Mouse (Mus musculus): Measurements from ENCODE around the gene Cmbl. TPM values are rescaled to one million over a fixed set of nuclear protein-coding genes. Genes with fewer than 3 reads are reported as not detected.
"Not testable (repeated sequence)": the region's sequence is repeated elsewhere in the genome, so short reads cannot be mapped to it uniquely, and the experiment has no call there.

Gene Cmbl
- polyA plus RNA-seq, 1 experiment from 2014 or later = 5.3 TPM

DNA sequence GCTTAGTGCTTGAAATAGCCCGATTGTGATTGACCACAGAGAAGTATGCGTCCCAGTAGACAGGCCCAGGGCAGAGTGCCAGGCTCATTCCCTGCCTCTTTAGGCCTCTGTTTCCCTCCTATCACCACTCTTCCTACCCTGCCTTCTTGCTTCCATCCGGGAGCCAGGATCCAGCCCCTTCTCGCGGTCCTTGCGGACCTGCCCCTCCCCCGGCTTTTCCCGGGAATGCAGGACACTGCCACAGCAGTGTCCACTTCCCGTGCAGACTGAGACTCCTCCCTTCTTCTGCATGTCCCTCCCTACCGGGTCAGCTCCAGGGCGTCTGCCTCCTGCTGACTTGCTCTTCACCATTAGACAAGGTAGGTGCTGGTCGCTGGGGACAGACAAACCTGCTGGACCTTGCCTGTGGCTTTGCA, 3.4 kb downstream of the Cmbl start:
- Histone ChIP-seq H3K27ac (no peak overlapping the region), H3K4me2 (peak overlapping the region; percentile 25; the same call in 1 of the 2 replicates), H3K36me3 (no peaks in the 10 kb centered on the region), H3K9me3 (replicated peaks) (no peaks in the 10 kb centered on the region), H3K4me3 (replicated peaks) (no peak overlapping the region), H3K9ac (no peak overlapping the region), H3K27me3 (no peaks in the 10 kb centered on the region), H3K4me1 (replicated peaks) (peaks cover 63% of the 10 kb centered on the region)
- peak; percentile 35; the same call in 1 of the 2 replicates for ATAC-seq (ENCODE audit: low read depth)
- DNase-seq = no peak
- 47% methylated on average over 12 of the region's 12 CpGs for WGBS (ENCODE audit: insufficient replicate concordance)

DNA sequence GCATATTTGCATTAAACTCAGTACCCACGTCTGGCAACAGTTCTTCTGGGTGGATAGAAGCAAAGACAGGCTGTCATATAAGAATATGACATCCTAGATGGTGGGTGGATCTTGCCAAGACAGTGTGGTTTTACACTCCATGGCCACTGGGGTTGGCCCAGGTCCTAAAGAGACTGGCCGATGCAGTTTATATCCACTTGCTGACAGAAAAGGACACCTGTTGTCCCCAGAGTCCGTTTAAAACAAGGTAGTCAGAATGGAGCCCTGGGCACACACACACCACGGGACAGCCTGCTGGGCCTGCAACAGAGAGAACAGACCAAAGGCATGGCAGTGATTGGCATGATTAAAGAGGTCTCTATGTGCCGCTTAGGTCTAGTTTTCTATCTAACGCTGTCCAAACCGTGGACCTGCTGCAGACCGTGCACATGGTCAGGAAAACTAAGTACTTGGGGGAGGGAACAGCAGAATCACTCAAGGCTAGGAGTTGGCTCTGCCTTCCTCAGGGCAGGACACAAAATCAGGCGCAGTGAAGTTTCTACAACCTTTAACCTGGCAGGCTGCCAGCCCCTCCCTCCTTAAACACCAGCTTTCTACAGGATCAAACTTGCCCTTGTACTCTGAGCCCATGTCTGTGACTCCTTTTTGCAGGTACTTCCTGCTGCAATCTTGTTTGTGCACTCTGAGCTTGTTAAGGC, 4.3 kb downstream of the Cmbl start:
- no peaks in the 10 kb centered on the region for H3K27me3 ChIP-seq
- DNase-seq (no peak), ATAC-seq (ENCODE audit: low read depth) (no peak)
- no peak overlapping the region for H3K4me3 ChIP-seq (replicated peaks)
- no peaks in the 10 kb centered on the region for H3K9me3 ChIP-seq (replicated peaks)
- H3K27ac ChIP-seq = no peak overlapping the region
- no peak overlapping the region for H3K4me2 ChIP-seq
- 61% methylated on average over 9 of the region's 9 CpGs for WGBS (ENCODE audit: insufficient replicate concordance)
- peaks cover 64% of the 10 kb centered on the region for H3K4me1 ChIP-seq (replicated peaks)
- no peak overlapping the region for H3K9ac ChIP-seq
- no peaks in the 10 kb centered on the region for H3K36me3 ChIP-seq

DNA sequence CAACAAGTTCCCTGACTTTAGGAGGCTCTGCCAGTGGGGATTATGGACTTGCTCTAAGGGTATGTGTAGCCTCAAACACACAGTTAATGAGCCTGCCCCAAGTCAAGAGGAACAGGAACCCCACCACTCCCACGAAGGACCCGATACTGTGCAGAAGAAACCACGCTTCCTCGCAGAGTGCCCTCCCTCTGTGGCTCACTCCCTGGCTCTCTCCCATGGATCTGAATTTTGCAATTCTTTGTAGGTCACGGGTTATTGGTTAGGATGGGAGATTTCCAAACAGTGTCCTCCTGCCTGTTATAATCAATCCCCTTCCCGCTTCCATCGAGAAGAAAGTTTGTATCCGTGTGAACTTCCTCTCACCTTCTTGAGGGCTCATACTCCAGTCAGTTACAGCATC, 5.8 kb downstream of the Cmbl start:
- Histone ChIP-seq H3K4me3 (replicated peaks) (no peak overlapping the region), H3K4me2 (no peak overlapping the region), H3K36me3 (no peaks in the 10 kb centered on the region), H3K9me3 (replicated peaks) (no peaks in the 10 kb centered on the region), H3K27me3 (no peaks in the 10 kb centered on the region), H3K4me1 (replicated peaks) (peaks cover 64% of the 10 kb centered on the region), H3K9ac (no peak overlapping the region), H3K27ac (no peak overlapping the region)
- ATAC-seq (ENCODE audit: low read depth) = no peak
- DNase-seq = no peak
- 54% methylated on average over 8 of the region's 8 CpGs for WGBS (ENCODE audit: insufficient replicate concordance)

DNA sequence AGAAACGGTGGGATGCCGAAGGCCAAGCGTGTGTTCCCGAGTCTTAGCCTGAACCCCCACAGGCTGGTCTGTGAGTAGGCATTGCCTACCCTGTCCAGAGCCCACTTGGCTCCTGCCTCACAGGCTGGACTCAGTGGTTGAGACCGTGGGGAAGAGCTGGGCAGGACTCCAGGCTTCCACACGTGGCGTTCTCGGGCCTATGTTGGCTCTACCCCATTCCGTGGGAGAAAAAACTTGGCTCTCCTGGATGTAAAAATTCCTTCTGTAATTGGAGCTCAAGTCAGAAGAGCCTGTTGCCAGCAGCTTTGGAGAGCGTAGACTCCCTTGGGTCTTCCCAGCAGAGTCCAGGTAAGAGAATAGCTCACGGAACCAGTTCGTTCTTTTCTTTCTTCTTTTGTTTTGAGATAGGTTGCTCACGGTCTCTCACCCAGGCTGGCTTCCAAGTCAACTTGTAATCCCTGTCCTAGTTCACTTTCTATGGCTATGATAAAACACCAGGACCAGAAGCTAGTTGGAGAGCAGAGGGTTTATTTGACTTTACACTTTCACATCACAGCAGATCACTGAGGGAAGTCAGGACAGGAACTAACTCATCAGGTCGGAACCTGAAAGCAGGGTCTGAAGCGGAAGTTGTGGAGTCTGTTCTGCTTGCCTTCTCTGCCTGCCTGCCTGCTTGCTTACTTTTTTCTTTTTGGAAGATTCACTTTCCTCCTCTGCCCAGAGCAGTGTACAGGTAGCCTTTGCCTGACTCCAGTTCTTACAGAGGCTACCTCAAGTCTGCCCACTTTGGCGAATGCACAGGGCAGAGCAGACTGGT, 6.9 kb downstream of the Cmbl start:
- Histone ChIP-seq H3K9me3 (replicated peaks) (no peaks in the 10 kb centered on the region), H3K27ac (peak overlapping the region; percentile 43), H3K9ac (no peak overlapping the region), H3K36me3 (no peaks in the 10 kb centered on the region), H3K4me3 (replicated peaks) (no peak overlapping the region), H3K4me2 (no peak overlapping the region), H3K27me3 (no peaks in the 10 kb centered on the region), H3K4me1 (replicated peaks) (peaks cover 62% of the 10 kb centered on the region)
- ATAC-seq (ENCODE audit: low read depth) = no peak
- WGBS (ENCODE audit: insufficient replicate concordance) = 83% methylated on average over 16 of the region's 16 CpGs
- DNase-seq = no peak

DNA sequence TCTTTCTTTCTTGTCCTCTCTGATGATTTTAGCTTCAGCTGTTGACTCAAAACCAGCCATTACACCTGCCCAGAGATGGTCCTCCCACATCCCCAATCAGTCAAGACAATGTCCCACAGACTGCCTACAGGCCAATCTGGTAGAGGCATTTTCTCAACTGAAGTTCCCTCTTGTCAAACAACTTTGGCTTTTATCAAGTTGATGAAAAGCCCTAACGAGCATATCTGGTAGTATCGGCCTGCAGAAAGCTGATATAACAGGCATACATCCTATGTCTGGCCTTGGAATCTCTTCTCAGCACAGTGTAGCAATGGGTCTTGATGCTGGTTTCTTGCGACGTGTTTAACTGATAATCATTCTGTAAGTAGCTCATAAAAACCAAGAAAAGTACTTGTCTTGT, 8.1 kb downstream of the Cmbl start:
- Histone ChIP-seq H3K9ac (no peak overlapping the region), H3K4me3 (replicated peaks) (no peak overlapping the region), H3K27ac (no peak overlapping the region), H3K27me3 (no peaks in the 10 kb centered on the region), H3K4me1 (replicated peaks) (peaks cover 54% of the 10 kb centered on the region), H3K4me2 (no peak overlapping the region), H3K9me3 (replicated peaks) (no peaks in the 10 kb centered on the region), H3K36me3 (no peaks in the 10 kb centered on the region)
- WGBS (ENCODE audit: insufficient replicate concordance) = 15% methylated on average over 4 of the region's 4 CpGs
- no peak for DNase-seq
- ATAC-seq (ENCODE audit: low read depth) = peak; percentile 83

DNA sequence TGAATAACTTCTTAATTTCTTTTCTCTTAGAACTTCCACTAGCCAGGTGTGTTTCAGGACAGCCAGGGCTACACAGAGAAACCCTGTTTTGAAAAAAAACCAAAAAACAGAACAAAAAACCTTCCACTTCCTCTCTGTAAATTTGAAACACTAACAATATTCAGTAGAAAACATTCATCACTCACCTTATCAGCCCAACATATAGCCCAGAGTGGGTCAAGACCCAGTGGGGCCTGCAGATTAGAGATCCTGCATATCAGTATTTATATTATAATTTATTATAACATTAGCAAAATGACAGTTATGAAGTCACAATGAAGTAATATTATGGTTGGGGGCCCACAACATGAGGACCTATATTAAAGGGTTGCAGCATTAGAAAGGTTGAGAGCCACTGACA, 8.5 kb downstream of the Cmbl start:
- Histone ChIP-seq H3K9me3 (replicated peaks) (no peaks in the 10 kb centered on the region), H3K27me3 (no peaks in the 10 kb centered on the region), H3K27ac (no peak overlapping the region), H3K4me2 (no peak overlapping the region), H3K36me3 (no peaks in the 10 kb centered on the region), H3K4me3 (replicated peaks) (no peak overlapping the region), H3K9ac (no peak overlapping the region), H3K4me1 (replicated peaks) (peaks cover 50% of the 10 kb centered on the region)
- DNase-seq = no peak
- ATAC-seq (ENCODE audit: low read depth) = peak; percentile 66

DNA sequence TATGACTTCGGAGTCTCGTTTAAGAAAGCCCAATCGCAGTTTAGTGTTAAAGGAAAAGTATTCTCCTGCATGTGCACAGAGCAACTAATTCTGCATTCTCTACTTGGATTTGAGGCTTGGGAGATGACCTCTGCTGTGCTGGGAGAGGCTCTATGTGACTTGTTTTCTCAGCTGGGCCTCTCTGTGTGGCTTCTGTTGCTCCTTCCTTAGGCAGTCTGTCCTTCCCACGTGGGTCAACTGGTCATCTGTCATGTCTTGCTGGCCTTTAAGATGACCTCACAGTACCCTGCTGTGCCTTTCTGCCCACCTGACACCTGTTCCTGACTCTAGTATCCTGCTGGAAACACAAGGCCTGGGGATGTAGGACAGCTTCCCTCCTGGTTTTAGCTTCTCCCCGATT, 10.9 kb downstream of the Cmbl start:
- no peak overlapping the region for H3K27ac ChIP-seq
- H3K36me3 ChIP-seq = no peaks in the 10 kb centered on the region
- H3K4me2 ChIP-seq = no peak overlapping the region
- H3K27me3 ChIP-seq = no peaks in the 10 kb centered on the region
- 70% methylated on average over 5 of the region's 5 CpGs for WGBS (ENCODE audit: insufficient replicate concordance)
- no peak overlapping the region for H3K9ac ChIP-seq
- DNase-seq (no peak), ATAC-seq (ENCODE audit: low read depth) (no peak)
- H3K4me3 ChIP-seq (replicated peaks) = no peak overlapping the region
- peaks cover 27% of the 10 kb centered on the region for H3K4me1 ChIP-seq (replicated peaks)
- H3K9me3 ChIP-seq (replicated peaks) = no peaks in the 10 kb centered on the region

DNA sequence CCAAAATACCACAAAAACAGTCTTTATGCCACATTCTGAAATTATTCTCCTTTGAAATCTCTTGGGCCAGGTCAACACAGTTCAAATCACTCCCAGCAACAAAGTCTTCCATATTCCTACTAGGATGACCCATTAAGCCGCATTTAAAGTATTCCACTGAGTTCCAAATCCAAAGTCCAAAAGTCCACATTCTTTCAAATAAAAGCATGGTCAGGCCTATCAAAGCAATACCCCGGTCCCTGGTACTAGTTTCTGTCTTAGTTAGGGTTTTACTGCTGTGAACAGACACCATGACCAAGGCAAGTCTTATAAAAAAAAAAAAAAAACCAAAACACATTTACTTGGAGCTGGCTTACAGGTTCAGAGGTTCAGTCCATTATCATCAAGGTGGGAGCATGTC, 15.9 kb downstream of the Cmbl start:
- H3K9ac ChIP-seq; H3K36me3 ChIP-seq; H3K27me3 ChIP-seq; DNase-seq; ATAC-seq (ENCODE audit: low read depth); H3K4me3 ChIP-seq (replicated peaks); H3K27ac ChIP-seq; H3K4me2 ChIP-seq; H3K9me3 ChIP-seq (replicated peaks): not testable (repeated sequence)
- peaks cover 16% of the 10 kb centered on the region for H3K4me1 ChIP-seq (replicated peaks)
- 76% methylated on average over 2 of the region's 2 CpGs for WGBS (ENCODE audit: insufficient replicate concordance)

DNA sequence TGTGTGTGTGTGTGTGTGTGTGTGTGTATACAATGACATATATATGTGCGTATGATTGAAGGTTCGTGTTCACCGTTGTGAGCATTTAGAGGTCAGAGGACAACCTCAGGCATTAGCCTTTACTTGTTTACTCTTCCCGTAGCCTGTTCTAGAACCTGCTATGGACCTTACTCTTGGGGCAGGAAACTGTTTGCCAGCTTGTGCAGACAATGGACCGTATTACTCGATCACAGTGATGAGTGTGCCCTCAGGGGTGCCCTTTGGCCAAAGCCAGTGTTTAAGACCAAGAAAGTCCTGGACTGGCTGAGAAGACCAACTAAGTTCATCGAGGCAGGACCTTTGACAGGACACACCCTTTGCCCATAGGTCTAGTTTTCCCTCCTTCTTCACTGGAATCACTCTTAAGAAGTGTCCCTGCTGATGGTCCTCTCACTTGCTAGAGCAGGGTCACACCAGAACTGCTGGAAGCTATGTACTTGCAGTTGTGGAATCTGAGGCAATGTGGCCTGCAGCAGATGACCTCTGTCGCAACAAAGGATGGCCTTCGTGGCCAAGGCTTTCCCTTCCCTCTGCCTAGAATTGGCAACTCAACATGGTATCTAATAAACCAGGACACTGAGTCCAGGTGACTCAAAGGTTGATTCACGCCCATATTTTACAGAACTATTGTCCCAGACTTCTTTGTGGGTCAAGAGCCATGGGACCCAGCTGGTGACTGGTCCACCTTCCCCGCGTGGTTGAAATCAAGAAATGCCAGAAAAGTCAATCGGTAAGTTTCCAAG, 18.3 kb downstream of the Cmbl start:
- no peak overlapping the region for H3K9ac ChIP-seq
- no peak overlapping the region for H3K27ac ChIP-seq
- WGBS (ENCODE audit: insufficient replicate concordance) = 73% methylated on average over 13 of the region's 13 CpGs
- H3K9me3 ChIP-seq (replicated peaks) = no peaks in the 10 kb centered on the region
- ATAC-seq (ENCODE audit: low read depth) = no peak
- H3K27me3 ChIP-seq = no peaks in the 10 kb centered on the region
- peaks cover 25% of the 10 kb centered on the region for H3K4me1 ChIP-seq (replicated peaks)
- DNase-seq = no peak
- H3K4me3 ChIP-seq (replicated peaks) = no peak overlapping the region
- no peak overlapping the region for H3K4me2 ChIP-seq
- 0 out of 2 replicates have a peak, but pooled peaks cover 3% of the 10 kb centered on the region for H3K36me3 ChIP-seq

DNA sequence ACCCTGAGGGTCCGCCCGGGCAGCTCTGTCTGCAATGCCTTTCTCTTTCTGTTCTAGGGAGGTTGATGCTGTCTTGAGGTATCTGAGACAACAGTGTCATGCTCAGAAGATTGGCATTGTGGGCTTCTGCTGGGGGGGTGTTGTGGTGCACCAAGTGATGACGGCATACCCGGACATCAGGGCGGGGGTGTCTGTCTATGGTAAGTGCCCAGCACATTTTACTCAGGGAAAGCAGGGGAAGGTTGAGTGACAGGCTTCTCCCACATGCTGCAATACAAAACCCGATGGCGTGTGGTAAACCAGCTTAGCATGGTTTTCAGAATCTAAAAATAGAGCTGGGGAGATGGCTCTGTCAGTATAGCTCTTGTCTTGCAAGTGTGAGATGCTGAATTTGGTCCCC, 20.0 kb downstream of the Cmbl start:
- H3K36me3 ChIP-seq = peaks cover 17% of the 10 kb centered on the region
- H3K9me3 ChIP-seq (replicated peaks) = no peaks in the 10 kb centered on the region
- no peak for DNase-seq
- no peak for ATAC-seq (ENCODE audit: low read depth)
- 53% methylated on average over 7 of the region's 7 CpGs for WGBS (ENCODE audit: insufficient replicate concordance)
- no peak overlapping the region for H3K4me2 ChIP-seq
- H3K27ac ChIP-seq = no peak overlapping the region
- no peak overlapping the region for H3K9ac ChIP-seq
- H3K4me1 ChIP-seq (replicated peaks) = peaks cover 32% of the 10 kb centered on the region
- H3K27me3 ChIP-seq = no peaks in the 10 kb centered on the region
- no peak overlapping the region for H3K4me3 ChIP-seq (replicated peaks)

DNA sequence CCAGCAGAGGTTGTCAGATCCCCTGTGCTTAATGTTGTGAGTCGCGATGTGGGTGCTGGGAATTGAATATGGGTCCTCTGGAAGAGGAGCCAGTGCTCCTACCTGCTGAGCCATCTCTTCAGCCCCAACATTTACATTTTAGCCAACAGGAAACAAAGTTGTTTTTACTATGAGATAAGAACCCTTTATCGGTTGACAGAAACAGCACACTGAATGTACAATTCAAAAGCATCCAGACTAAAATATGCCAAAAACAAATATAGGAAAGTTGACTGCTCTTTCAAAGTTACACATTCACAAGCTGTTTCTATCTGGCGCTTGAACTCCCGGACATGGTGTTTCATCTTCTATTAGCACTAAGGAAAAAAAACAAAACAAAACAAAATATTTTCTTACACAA, 20.9 kb downstream of the Cmbl start:
- WGBS (ENCODE audit: insufficient replicate concordance) = 57% methylated on average over 5 of the region's 5 CpGs
- Histone ChIP-seq H3K4me2 (no peak overlapping the region), H3K9ac (no peak overlapping the region), H3K4me1 (replicated peaks) (peaks cover 32% of the 10 kb centered on the region), H3K9me3 (replicated peaks) (no peaks in the 10 kb centered on the region), H3K4me3 (replicated peaks) (no peak overlapping the region), H3K36me3 (peaks cover 25% of the 10 kb centered on the region), H3K27ac (no peak overlapping the region), H3K27me3 (no peaks in the 10 kb centered on the region)
- ATAC-seq (ENCODE audit: low read depth) (no peak), DNase-seq (no peak)
